Mouse (Mus musculus): ENCODE measurements at regions not wholly inside any gene's neighbourhood (a gene's known extent, or its start where the extent isn't known, plus 50 kb on each side); places are given as distances from the start of the nearest gene placed in this dataset.
A peak's percentile ranks its signal among the peaks of the same experiment; 100 is the strongest.

GRCm38 (mm10) chr16:52851129-52851528, 397.3 kb upstream of the Alcam start:
- WGBS: 86% methylated on average over 2 of the region's 2 CpGs
- H3K4me3 ChIP-seq (ENCODE audit: low read length): no peak overlapping the region
- H3K4me2 ChIP-seq (ENCODE audit: low read length): no peak overlapping the region
- no peaks in the 10 kb centered on the region for H3K36me3 ChIP-seq (ENCODE audit: control insufficient read depth, insufficient read depth, low read length)
- H3K9me3 ChIP-seq (ENCODE audit: control insufficient read depth, low read length): no peaks in the 10 kb centered on the region
- no peaks in the 10 kb centered on the region for H3K27me3 ChIP-seq (replicated peaks; ENCODE audit: control insufficient read depth, insufficient read depth, low read length)
- H3K4me1 ChIP-seq (ENCODE audit: control insufficient read depth, insufficient read depth, low read depth, low read length): no peaks in the 10 kb centered on the region
- no peak overlapping the region for H3K9ac ChIP-seq (ENCODE audit: low read depth, low read length)
- no peak for ATAC-seq
- no peak overlapping the region for H3K27ac ChIP-seq (ENCODE audit: low read depth, low read length)

- Histone ChIP-seq H3K27me3 (replicated peaks; ENCODE audit: control insufficient read depth, insufficient read depth, low read length) (no peaks in the 10 kb centered on the region), H3K36me3 (ENCODE audit: control insufficient read depth, insufficient read depth, low read length) (no peaks in the 10 kb centered on the region), H3K9ac (ENCODE audit: low read depth, low read length) (no peak overlapping the region), H3K9me3 (ENCODE audit: control insufficient read depth, low read length) (no peaks in the 10 kb centered on the region), H3K27ac (ENCODE audit: low read depth, low read length) (no peak overlapping the region), H3K4me2 (ENCODE audit: low read length) (no peak overlapping the region), H3K4me1 (ENCODE audit: control insufficient read depth, insufficient read depth, low read depth, low read length) (no peaks in the 10 kb centered on the region), H3K4me3 (ENCODE audit: low read length) (no peak overlapping the region)
- ATAC-seq: no peak
- 57% methylated on average over 1 of the region's 1 CpGs for WGBS
These were observed 365.1 kb upstream of the Alcam start for GRCm38 (mm10) chr16:52818976-52819375.

- Histone ChIP-seq H3K4me3 (ENCODE audit: low read length) (no peak overlapping the region), H3K4me1 (ENCODE audit: control insufficient read depth, insufficient read depth, low read depth, low read length) (no peaks in the 10 kb centered on the region), H3K27me3 (replicated peaks; ENCODE audit: control insufficient read depth, insufficient read depth, low read length) (no peaks in the 10 kb centered on the region), H3K4me2 (ENCODE audit: low read length) (no peak overlapping the region), H3K36me3 (ENCODE audit: control insufficient read depth, insufficient read depth, low read length) (no peaks in the 10 kb centered on the region), H3K9ac (ENCODE audit: low read depth, low read length) (no peak overlapping the region), H3K9me3 (ENCODE audit: control insufficient read depth, low read length) (no peaks in the 10 kb centered on the region), H3K27ac (ENCODE audit: low read depth, low read length) (no peak overlapping the region)
- WGBS: 68% methylated on average over 3 of the region's 3 CpGs
- no peak for ATAC-seq
These were observed 357.3 kb upstream of the Alcam start for GRCm38 (mm10) chr16:52811219-52811618.

- Histone ChIP-seq H3K9ac (ENCODE audit: low read depth, low read length) (no peak overlapping the region), H3K4me3 (ENCODE audit: low read length) (no peak overlapping the region), H3K9me3 (ENCODE audit: control insufficient read depth, low read length) (no peaks in the 10 kb centered on the region), H3K27me3 (replicated peaks; ENCODE audit: control insufficient read depth, insufficient read depth, low read length) (no peaks in the 10 kb centered on the region), H3K4me1 (ENCODE audit: control insufficient read depth, insufficient read depth, low read depth, low read length) (no peaks in the 10 kb centered on the region), H3K4me2 (ENCODE audit: low read length) (no peak overlapping the region), H3K36me3 (ENCODE audit: control insufficient read depth, insufficient read depth, low read length) (no peaks in the 10 kb centered on the region), H3K27ac (ENCODE audit: low read depth, low read length) (no peak overlapping the region)
- ATAC-seq: no peak
These were observed 350.5 kb upstream of the Alcam start for GRCm38 (mm10) chr16:52804365-52804764.

GRCm38 (mm10) chr16:52799715-52800392, 346.0 kb upstream of the Alcam start:
- H3K9ac ChIP-seq (ENCODE audit: low read depth, low read length): no peak overlapping the region
- no peaks in the 10 kb centered on the region for H3K36me3 ChIP-seq (ENCODE audit: control insufficient read depth, insufficient read depth, low read length)
- no peaks in the 10 kb centered on the region for H3K27me3 ChIP-seq (replicated peaks; ENCODE audit: control insufficient read depth, insufficient read depth, low read length)
- no peak overlapping the region for H3K4me3 ChIP-seq (ENCODE audit: low read length)
- 41% methylated on average over 4 of the region's 4 CpGs for WGBS
- ATAC-seq: no peak
- H3K9me3 ChIP-seq (ENCODE audit: control insufficient read depth, low read length): no peaks in the 10 kb centered on the region
- H3K27ac ChIP-seq (ENCODE audit: low read depth, low read length): no peak overlapping the region
- H3K4me2 ChIP-seq (ENCODE audit: low read length): no peak overlapping the region
- H3K4me1 ChIP-seq (ENCODE audit: control insufficient read depth, insufficient read depth, low read depth, low read length): no peaks in the 10 kb centered on the region

GRCm38 (mm10) chr16:52795184-52795583, 341.3 kb upstream of the Alcam start:
- no peak for ATAC-seq

GRCm38 (mm10) chr16:52789946-52790345, 336.1 kb upstream of the Alcam start:
- Histone ChIP-seq H3K36me3 (ENCODE audit: control insufficient read depth, insufficient read depth, low read length) (no peaks in the 10 kb centered on the region), H3K4me2 (ENCODE audit: low read length) (no peak overlapping the region), H3K4me3 (ENCODE audit: low read length) (no peak overlapping the region), H3K9me3 (ENCODE audit: control insufficient read depth, low read length) (no peaks in the 10 kb centered on the region), H3K9ac (ENCODE audit: low read depth, low read length) (no peak overlapping the region), H3K27me3 (replicated peaks; ENCODE audit: control insufficient read depth, insufficient read depth, low read length) (no peaks in the 10 kb centered on the region), H3K4me1 (ENCODE audit: control insufficient read depth, insufficient read depth, low read depth, low read length) (no peaks in the 10 kb centered on the region), H3K27ac (ENCODE audit: low read depth, low read length) (no peak overlapping the region)
- ATAC-seq: no peak
- WGBS: 39% methylated on average over 1 of the region's 1 CpGs

More at GRCm38 (mm10) chr16:52795184-52795583, 341.3 kb upstream of the Alcam start:
- Histone ChIP-seq H3K4me3 (ENCODE audit: low read length) (no peak overlapping the region), H3K4me1 (ENCODE audit: control insufficient read depth, insufficient read depth, low read depth, low read length) (no peaks in the 10 kb centered on the region), H3K9me3 (ENCODE audit: control insufficient read depth, low read length) (no peaks in the 10 kb centered on the region), H3K27me3 (replicated peaks; ENCODE audit: control insufficient read depth, insufficient read depth, low read length) (no peaks in the 10 kb centered on the region), H3K4me2 (ENCODE audit: low read length) (no peak overlapping the region), H3K36me3 (ENCODE audit: control insufficient read depth, insufficient read depth, low read length) (no peaks in the 10 kb centered on the region), H3K27ac (ENCODE audit: low read depth, low read length) (no peak overlapping the region), H3K9ac (ENCODE audit: low read depth, low read length) (no peak overlapping the region)
- WGBS: 71% methylated on average over 1 of the region's 1 CpGs

GRCm38 (mm10) chr16:52747744-52748143, 293.9 kb upstream of the Alcam start:
- Histone ChIP-seq H3K4me1 (ENCODE audit: control insufficient read depth, insufficient read depth, low read depth, low read length) (no peaks in the 10 kb centered on the region), H3K36me3 (ENCODE audit: control insufficient read depth, insufficient read depth, low read length) (no peaks in the 10 kb centered on the region), H3K9me3 (ENCODE audit: control insufficient read depth, low read length) (no peaks in the 10 kb centered on the region), H3K4me2 (ENCODE audit: low read length) (no peak overlapping the region), H3K4me3 (ENCODE audit: low read length) (no peak overlapping the region), H3K27me3 (replicated peaks; ENCODE audit: control insufficient read depth, insufficient read depth, low read length) (no peaks in the 10 kb centered on the region), H3K9ac (ENCODE audit: low read depth, low read length) (no peak overlapping the region), H3K27ac (ENCODE audit: low read depth, low read length) (no peak overlapping the region)
- 72% methylated on average over 3 of the region's 3 CpGs for WGBS
- ATAC-seq: no peak

- no peaks in the 10 kb centered on the region for H3K9me3 ChIP-seq (ENCODE audit: control insufficient read depth, low read length)
- H3K4me3 ChIP-seq (ENCODE audit: low read length): no peak overlapping the region
- ATAC-seq: no peak
- no peaks in the 10 kb centered on the region for H3K27me3 ChIP-seq (replicated peaks; ENCODE audit: control insufficient read depth, insufficient read depth, low read length)
- WGBS: 68% methylated on average over 3 of the region's 3 CpGs
- no peak overlapping the region for H3K4me2 ChIP-seq (ENCODE audit: low read length)
- no peak overlapping the region for H3K27ac ChIP-seq (ENCODE audit: low read depth, low read length)
- no peak overlapping the region for H3K9ac ChIP-seq (ENCODE audit: low read depth, low read length)
- H3K36me3 ChIP-seq (ENCODE audit: control insufficient read depth, insufficient read depth, low read length): no peaks in the 10 kb centered on the region
- no peaks in the 10 kb centered on the region for H3K4me1 ChIP-seq (ENCODE audit: control insufficient read depth, insufficient read depth, low read depth, low read length)
These were observed 292.3 kb upstream of the Alcam start for GRCm38 (mm10) chr16:52746186-52746585.

- H3K4me3 ChIP-seq (ENCODE audit: low read length): no peak overlapping the region
- no peak overlapping the region for H3K9ac ChIP-seq (ENCODE audit: low read depth, low read length)
- H3K4me1 ChIP-seq (ENCODE audit: control insufficient read depth, insufficient read depth, low read depth, low read length): no peaks in the 10 kb centered on the region
- no peaks in the 10 kb centered on the region for H3K27me3 ChIP-seq (replicated peaks; ENCODE audit: control insufficient read depth, insufficient read depth, low read length)
- WGBS: 75% methylated on average over 5 of the region's 5 CpGs
- no peaks in the 10 kb centered on the region for H3K36me3 ChIP-seq (ENCODE audit: control insufficient read depth, insufficient read depth, low read length)
- H3K27ac ChIP-seq (ENCODE audit: low read depth, low read length): no peak overlapping the region
- H3K9me3 ChIP-seq (ENCODE audit: control insufficient read depth, low read length): no peaks in the 10 kb centered on the region
- peak; percentile 60 for ATAC-seq
- no peak overlapping the region for H3K4me2 ChIP-seq (ENCODE audit: low read length)
These were observed 290.8 kb upstream of the Alcam start for GRCm38 (mm10) chr16:52744720-52745119.

All from hindbrain, embryonic 16.5 days (tissue).